In the genomic region with DNA sequence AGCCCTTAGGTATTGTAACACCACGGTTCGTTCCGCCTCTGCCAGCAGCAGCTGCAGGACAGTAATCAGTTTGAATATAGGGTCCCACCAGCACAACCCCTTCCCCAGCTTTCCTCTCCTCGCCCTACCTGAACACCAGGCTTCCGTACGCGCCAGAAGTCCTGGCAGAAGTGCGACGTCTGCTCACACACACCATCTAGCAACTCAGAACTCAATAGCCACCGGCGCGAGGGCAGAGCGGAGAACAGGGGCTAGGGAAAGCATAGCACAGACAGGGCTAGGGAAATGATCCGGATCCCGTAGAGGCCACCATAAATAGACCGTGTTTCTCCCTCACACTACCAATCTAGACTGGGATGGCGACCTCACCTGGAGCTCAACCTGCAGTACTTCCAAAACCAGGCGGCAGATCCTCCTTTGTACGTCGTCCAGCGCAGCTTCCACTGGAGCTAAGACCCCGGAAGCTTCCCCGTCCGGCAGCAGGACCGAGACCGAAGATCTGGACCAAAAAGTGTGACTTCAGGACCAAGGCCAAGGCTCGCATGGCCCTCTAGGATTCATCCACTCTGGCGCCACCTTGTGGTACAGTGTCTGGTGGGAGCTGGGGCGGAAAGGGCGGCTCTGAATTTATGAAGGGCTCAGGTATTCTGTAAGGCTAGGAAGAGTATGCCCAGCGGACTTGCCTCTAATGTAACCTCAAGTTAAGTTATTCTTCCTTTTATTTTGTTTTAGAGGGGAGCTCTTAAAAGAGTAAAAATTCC, we compare ENCODE assay signal across 8 mouse cellular contexts. TPM values are rescaled to one million over a fixed set of nuclear protein-coding genes. Genes with fewer than 3 reads are reported as not detected.
A peak's percentile ranks its signal among the peaks of the same experiment; 100 is the strongest.
DNase-seq lines count a peak whose midpoint lies in the region; ATAC-seq and TF ChIP-seq lines count a peak whose summit lies in the region.

No protein-coding gene starts in this region.

- peak overlapping the region; percentile 54 for H3K4me3 ChIP-seq in hindbrain, postnatal 0 days (ENCODE audit: low read length)

- TF ChIP-seq CTCF in hindbrain, postnatal 0 days (IDR thresholded peaks at IDR 0.05; ENCODE audit: low read depth): peak; percentile 92

- no peaks in the 10 kb centered on the region for H3K27me3 ChIP-seq in hindbrain, postnatal 0 days (ENCODE audit: insufficient read depth, low read length)

- H3K27ac ChIP-seq in hindbrain, postnatal 0 days: no peak overlapping the region

- no peaks in the 10 kb centered on the region for H3K36me3 ChIP-seq in hindbrain, postnatal 0 days (ENCODE audit: insufficient read depth, low read length)

- no peak for ATAC-seq in hindbrain, postnatal 0 days

- H3K9me3 ChIP-seq in hindbrain, postnatal 0 days (ENCODE audit: low read length): no peaks in the 10 kb centered on the region

- no peak overlapping the region for H3K9ac ChIP-seq in hindbrain, postnatal 0 days (replicated peaks; ENCODE audit: low read length)

- intact Hi-C loops in left cerebral cortex, postnatal 25 days (cut with DNase I): loop anchor here (2.0 kb wide), 1 partner anchor 636 kb away; no protein-coding TSS in a partner anchor

- peaks cover 14% of the 10 kb centered on the region; the same call in 1 of the 2 replicates for H3K4me1 ChIP-seq in hindbrain, postnatal 0 days (ENCODE audit: insufficient read depth, low read length)

- peak overlapping the region; percentile 72 for H3K4me2 ChIP-seq in hindbrain, postnatal 0 days (ENCODE audit: low read depth, low read length)

- DNase-seq in T-cell, adult 2 months (ENCODE audit: low spot score): peak; percentile 80
- peak; percentile 97 to 99 for DNase-seq in cerebellum, postnatal 10 days
- DNase-seq in gastrocnemius, adult 8-10 months (ENCODE audit: low spot score in 2 of 2): peak; percentile 81 to 82
- peak; percentile 90 for DNase-seq in hindbrain, postnatal 0 days (ENCODE audit: low spot score)
- peak; percentile 69 to 77 for DNase-seq in left cerebral cortex, postnatal 25 days (ENCODE audit: low spot score in 2 of 2)
- peak; percentile 94 for DNase-seq in mesoderm, embryonic 11.5 days (ENCODE audit: low read depth, low spot score)
- peak; percentile 68 for DNase-seq in right cerebral cortex, postnatal 25 days
- DNase-seq in urinary bladder, postnatal 4 days (ENCODE audit: low spot score in 2 of 2): peak; percentile 81 to 96

- 4% methylated on average over 31 of the region's 31 CpGs for WGBS in hindbrain, postnatal 0 days

RNA-seq across cellular contexts. Expression of a gene that starts 1.1 kb away (rescaled TPM):
- total RNA-seq in gastrocnemius, adult 8-10 months (2022): under 1 TPM; 0.27 to 0.65 (median 0.42) TPM
- total RNA-seq in hindbrain, postnatal 0 days (2014; rRNA removed): 52.3 and 63.4 TPM in 2 replicates
- polyA plus RNA-seq in hindbrain, postnatal 0 days (2015; fragmentation: Nextera tagmentation; extraction: Ambion mirVana): 67.3 and 82.8 TPM in 2 replicates
- 10 to 100 TPM; 25.4 to 29.1 TPM for total RNA-seq in left cerebral cortex, postnatal 25 days (2021)

RNA-seq across cellular contexts. Expression of a gene that starts 5.2 kb away (rescaled TPM):
- 1 to 10 TPM in 2 of 4 experiments, under 1 TPM in 2; 0.94 to 2.5 (median 1.4) TPM for total RNA-seq in gastrocnemius, adult 8-10 months (2022)
- total RNA-seq in hindbrain, postnatal 0 days (2014; rRNA removed): 2.4 and 8.2 TPM in 2 replicates
- polyA plus RNA-seq in hindbrain, postnatal 0 days (2015; fragmentation: Nextera tagmentation; extraction: Ambion mirVana): 5.9 and 8.0 TPM in 2 replicates
- total RNA-seq in left cerebral cortex, postnatal 25 days (2021): 1 to 10 TPM; 1.4 to 1.8 TPM

RNA-seq across cellular contexts. Expression of a gene that starts 6.7 kb away (rescaled TPM):
- total RNA-seq in gastrocnemius, adult 8-10 months (2022): 10 to 100 TPM; 28.1 to 37.8 (median 33.7) TPM
- 39.2 and 44.8 TPM in 2 replicates for total RNA-seq in hindbrain, postnatal 0 days (2014; rRNA removed)
- 25.6 and 28.3 TPM in 2 replicates for polyA plus RNA-seq in hindbrain, postnatal 0 days (2015; fragmentation: Nextera tagmentation; extraction: Ambion mirVana)
- 10 to 100 TPM; 32.9 to 35.1 TPM for total RNA-seq in left cerebral cortex, postnatal 25 days (2021)

RNA-seq across cellular contexts. Expression of a gene that starts 14.7 kb away (rescaled TPM):
- total RNA-seq in gastrocnemius, adult 8-10 months (2022): 1 to 10 TPM in 3 of 4 experiments, under 1 TPM in 1; 0.99 to 2.7 (median 1.4) TPM
- total RNA-seq in hindbrain, postnatal 0 days (2014; rRNA removed): 1.2 and 1.5 TPM in 2 replicates
- 1.6 and 1.7 TPM in 2 replicates for polyA plus RNA-seq in hindbrain, postnatal 0 days (2015; fragmentation: Nextera tagmentation; extraction: Ambion mirVana)
- 1 to 10 TPM in 1 of 2 experiments, under 1 TPM in 1; 0.62 to 1.8 TPM for total RNA-seq in left cerebral cortex, postnatal 25 days (2021)

RNA-seq across cellular contexts. Expression of a gene that starts 14.8 kb away (rescaled TPM):
- total RNA-seq in gastrocnemius, adult 8-10 months (2022): 10 to 100 TPM; 30.0 to 40.5 (median 34.4) TPM
- total RNA-seq in hindbrain, postnatal 0 days (2014; rRNA removed): 2.1 and 2.6 TPM in 2 replicates
- polyA plus RNA-seq in hindbrain, postnatal 0 days (2015; fragmentation: Nextera tagmentation; extraction: Ambion mirVana): 6.6 and 6.9 TPM in 2 replicates
- 1 to 10 TPM; 7.7 TPM for total RNA-seq in left cerebral cortex, postnatal 25 days (2021)

Comparison
In these comparisons a context has a peak if more than half of its experiments do, and no peak if none do; other contexts are left out.
1. RNA of a gene that starts 1.1 kb away (total RNA-seq): 52.3 to 63.4 TPM in hindbrain, postnatal 0 days and 25.4 to 29.1 TPM in left cerebral cortex, postnatal 25 days; 0.27 to 0.65 TPM in gastrocnemius, adult 8-10 months; every median in the first group is over 10 times any median in the second.
2. Peak in every context shown above with its lines, with median percentiles within 50 percentile points of each other: DNase-seq.